Mouse (Mus musculus): ENCODE results near the gene Ift81.

- no peak for TF ChIP-seq CTCF (IDR thresholded peaks at IDR 0.05; ENCODE audit: low read depth, low read length)
- no peak for TF ChIP-seq POLR2A (IDR thresholded peaks at IDR 0.05; ENCODE audit: borderline replicate concordance, low read depth, low read length)
Measured at GRCm38 (mm10) chr5:122653446-122654267, 39.3 kb upstream of the Ift81 start.
